Mouse (Mus musculus): Measurements from ENCODE around the gene Rps19.
A peak's percentile ranks its signal among the peaks of the same experiment; 100 is the strongest.
"Not testable (repeated sequence)": the region's sequence is repeated elsewhere in the genome, so short reads cannot be mapped to it uniquely, and the experiment has no call there.

Rps19 gene

DNA sequence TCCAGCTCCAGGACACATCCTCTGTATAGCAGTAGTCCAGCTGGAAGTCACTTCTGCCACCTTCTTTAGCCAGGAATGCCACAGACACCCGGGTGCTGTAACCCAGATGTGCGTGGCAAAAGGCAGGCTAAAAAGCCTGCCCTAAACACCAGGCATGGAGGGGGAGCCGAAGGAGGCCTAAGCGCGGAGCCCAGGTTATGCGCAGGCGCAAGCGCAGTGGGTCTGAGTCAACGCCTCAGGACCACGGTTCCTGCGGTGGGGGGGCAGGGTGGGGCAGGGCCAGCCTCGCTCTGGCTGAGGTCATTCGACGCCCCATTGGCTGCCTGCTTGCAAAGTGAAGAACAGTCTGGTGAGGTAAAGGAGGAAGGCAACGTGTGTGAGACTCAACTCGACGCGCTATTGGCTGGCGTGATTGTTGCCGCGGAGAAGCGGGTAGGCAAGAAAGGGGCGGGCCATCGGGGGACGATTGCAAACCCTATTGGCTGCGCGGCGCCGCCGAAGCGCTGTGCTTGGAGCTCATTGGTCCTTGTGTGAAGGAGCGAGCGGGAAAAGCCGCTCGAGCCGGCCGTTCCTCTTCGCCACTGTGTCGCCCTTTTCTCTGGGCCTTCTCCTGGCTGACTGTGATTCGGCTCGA lies 14.5 kb upstream of the Rps19 start, which contains the start of the genes Lypd4 and Dmrtc2:
TSS of gene Lypd4 (minus strand) at position 410 of the 634 bp plus-strand sequence.
TSS of gene Dmrtc2 (plus strand) at position 526 of the 634 bp plus-strand sequence.
- DNase-seq (ENCODE audit: extremely low spot score, low spot score): no peak

DNA sequence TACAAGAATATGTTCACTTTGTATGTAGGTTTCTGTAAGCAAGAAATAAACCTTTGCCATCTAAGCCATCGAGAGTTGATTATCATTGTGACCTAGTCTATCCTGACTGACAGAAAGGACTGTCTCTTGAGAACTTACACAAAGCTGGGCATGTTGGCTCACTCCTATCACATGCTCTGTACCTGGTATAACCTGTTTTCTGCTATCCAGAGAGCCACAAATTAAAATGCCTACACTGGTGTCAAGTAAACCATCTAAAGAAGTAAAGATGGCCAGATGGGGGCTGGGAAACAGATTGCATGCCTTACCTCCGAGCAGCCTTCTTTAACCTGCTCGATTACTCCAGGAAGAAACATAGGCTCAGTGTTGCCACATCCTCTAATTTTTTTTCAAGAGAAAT lies 6.6 kb upstream of the Rps19 start:
- DNase-seq (ENCODE audit: extremely low spot score, low spot score): no peak

DNA sequence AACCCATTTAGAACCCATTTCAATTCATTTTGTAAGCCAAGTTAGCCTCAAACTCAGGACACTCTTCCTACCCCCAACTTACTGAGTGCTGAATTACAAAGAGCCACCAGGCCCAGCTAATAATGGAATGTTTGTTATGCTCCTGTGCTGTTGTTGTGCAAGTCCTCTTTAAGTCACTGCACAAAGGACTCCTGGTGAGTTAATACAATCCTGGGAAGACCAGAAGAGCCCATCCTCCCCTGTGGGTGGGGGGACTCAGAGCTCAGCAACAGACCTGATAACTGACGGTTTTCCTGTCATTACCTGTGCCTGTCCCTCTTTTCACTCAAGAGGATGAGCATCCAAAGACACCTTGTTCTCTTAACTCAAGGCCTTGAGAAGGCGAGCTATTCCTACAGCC lies 4.6 kb upstream of the Rps19 start:
- no peak for DNase-seq (ENCODE audit: extremely low spot score, low spot score)

DNA sequence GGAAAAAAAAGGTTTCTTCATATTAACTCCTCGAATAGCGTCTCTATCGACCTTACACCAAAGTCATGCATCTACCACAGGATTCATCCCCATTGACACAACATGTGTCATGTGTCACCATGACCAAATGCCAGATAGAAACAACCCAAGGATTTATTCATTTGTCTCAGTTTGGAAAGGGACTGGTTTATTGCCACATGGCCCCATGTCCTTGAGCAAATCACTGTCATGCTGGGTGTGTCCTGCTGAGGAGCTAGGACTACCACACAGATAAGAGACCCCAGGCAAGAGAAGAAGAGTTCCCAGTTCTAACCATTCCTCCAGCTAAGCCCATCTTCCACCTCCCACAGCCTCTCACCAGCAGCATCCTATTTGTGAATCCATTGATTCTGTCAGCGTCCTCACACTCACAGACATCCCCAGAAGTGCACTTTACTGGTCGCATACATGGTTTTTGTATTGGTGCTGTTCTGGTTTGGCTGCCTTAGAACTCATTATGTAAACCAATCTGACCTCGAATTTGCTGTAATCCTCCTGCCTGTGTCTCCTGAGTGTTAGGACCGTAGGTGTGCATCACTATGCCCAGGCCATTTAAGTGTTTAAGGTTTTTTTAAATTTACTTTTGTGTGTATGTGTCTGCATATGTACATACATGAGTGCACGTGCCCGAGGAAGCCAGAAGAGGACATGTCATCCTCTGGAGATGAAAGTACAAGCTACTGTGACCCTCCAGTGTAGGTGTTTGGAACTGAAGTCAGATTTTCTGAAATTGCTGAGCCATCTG lies 1.6 kb upstream of the Rps19 start:
- no peak for DNase-seq (ENCODE audit: extremely low spot score, low spot score)

DNA sequence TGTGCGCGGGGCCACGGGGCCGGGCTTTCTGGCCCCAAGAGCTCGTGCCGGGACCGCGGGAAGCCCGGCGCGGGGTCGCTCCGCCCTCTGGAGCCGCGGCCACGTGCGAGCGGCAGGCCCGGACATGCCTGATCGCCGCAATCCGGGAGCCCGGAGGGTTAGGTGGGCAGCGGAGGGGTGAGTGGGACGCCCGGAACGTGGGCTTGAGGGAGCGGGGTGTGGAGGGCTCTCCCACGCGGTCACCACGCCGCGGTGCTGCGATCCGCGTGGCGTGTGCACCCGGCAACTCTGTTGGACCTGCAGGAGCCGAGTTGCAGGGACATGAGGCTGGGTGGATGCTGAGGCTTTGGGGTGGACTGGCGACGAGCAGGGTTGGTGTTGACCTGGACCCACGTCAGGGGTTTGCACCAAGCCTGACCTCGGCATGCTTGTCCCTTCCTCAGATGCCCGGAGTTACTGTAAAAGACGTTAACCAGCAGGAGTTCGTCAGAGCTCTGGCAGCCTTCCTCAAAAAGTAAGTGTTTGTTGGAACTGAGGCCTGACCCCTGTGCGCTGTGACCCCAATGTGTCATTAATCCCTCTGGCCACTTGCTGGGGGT lies 621 bp downstream of the Rps19 start:
- DNase-seq (ENCODE audit: extremely low spot score, low spot score): no peak

DNA sequence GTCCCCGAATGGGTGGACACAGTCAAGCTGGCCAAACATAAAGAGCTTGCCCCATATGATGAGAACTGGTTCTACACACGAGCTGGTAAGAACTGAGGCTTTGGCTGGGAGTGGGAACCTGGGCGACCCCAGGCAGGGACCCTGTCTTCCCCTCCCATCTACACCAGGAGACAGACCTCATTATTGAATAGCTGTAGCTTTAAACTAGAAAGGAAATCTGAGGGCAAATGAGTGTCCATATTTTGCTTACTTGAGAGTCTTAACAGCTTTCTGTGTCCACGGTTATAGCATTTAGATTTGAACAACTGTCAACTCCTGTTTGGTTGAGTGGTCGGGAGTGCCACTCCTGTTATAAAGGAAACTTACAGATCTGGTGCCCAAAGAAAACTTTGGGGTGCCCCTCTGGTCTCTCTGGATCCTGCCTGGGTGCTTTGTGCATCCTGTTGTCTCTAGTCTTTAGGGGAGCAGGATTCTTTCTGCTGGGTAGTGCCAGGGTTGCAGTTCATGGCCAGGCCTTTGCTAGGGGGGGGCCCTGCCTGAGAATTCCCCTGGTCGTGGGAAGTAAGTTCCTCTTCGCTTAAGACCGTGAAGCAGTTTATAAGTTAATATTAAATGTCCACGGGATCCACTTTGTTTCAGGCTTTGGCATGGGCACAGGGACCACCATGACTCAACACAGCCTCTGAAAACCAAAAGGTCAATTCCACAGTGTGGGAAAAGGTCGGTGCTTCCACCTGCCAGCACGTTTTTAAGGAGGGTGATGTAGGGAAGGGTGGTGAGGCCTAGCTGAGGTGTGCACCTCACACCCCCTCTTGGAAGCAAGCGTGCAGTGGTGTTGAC lies 1.5 kb downstream of the Rps19 start:
- DNase-seq (ENCODE audit: extremely low spot score, low spot score): no peak

DNA sequence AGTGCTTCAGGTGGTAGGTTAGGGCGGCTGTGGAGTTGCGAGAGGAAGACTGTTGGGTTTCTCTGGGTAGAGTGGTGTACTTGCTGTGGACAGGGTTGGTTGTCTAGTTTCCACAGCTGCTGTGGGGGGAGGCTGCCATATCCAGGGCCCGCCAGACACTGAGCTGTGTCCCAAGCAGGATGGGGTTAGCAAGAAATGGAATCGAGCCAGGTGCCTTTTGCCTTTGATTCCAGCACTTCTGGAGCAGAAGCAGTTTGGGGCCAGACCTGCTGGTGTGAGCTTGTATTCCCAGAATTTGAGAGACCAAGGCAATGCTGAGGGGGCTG lies 2.1 kb downstream of the Rps19 start:
- DNase-seq (ENCODE audit: extremely low spot score, low spot score): no peak

DNA sequence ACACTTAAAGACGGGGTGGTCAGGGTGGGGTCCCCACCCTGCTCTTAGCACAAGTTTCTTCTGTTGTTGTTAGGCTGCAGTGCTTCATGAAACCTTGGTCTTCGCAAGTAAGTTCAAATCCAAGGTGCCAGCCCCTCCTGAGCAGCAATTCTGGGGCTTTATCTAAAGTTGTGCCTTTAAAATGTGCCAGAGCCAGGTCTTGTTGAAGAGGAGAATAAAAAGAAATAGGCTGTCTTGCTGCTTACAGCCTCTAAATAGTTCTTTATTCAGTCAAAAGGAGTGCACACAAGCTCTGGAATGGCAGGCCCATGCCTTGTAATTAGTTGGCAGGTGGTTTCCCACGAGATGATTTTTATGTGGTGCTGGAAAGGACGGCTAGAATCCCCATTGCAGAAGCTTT lies 2.9 kb downstream of the Rps19 start:
- DNase-seq (ENCODE audit: extremely low spot score, low spot score): no peak

DNA sequence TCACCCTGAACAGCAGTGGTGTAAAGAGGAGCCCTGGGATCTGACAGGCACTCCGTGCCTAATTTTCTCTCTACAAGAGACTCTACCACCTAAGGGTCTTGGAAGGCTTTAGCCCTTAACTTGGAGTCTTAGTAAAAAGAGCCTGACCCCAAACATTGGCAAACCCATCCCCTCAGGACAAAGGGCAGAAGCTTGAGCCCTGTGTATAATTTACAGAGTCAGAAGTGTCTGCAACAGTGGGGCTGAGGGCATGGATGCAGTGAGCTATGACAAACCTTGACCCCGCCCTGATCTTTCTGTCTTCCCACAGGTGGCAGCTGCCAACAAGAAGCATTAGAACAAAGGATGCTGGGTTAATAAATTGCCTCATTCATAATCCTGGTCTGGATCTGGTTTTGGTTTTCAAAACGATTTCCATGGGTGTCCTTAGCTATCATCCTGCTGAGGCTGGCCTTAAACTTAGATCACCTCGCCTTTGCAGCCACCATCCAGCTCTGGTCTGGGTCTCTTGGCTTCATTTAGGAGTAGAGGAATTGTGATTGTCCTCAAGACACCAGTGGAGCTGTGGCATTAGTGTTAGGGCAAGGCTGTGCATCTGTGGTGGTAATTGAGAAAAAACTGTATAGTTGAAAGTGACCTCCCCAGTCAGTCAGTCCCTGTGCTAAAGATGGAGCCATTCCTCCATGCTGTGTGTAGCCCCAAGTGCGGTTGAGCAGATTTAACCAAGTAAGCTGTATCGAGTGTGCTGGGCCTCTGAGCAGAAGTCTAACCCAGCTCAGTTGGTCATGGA lies 5.5 kb downstream of the Rps19 start:
- DNase-seq (ENCODE audit: extremely low spot score, low spot score): no peak

DNA sequence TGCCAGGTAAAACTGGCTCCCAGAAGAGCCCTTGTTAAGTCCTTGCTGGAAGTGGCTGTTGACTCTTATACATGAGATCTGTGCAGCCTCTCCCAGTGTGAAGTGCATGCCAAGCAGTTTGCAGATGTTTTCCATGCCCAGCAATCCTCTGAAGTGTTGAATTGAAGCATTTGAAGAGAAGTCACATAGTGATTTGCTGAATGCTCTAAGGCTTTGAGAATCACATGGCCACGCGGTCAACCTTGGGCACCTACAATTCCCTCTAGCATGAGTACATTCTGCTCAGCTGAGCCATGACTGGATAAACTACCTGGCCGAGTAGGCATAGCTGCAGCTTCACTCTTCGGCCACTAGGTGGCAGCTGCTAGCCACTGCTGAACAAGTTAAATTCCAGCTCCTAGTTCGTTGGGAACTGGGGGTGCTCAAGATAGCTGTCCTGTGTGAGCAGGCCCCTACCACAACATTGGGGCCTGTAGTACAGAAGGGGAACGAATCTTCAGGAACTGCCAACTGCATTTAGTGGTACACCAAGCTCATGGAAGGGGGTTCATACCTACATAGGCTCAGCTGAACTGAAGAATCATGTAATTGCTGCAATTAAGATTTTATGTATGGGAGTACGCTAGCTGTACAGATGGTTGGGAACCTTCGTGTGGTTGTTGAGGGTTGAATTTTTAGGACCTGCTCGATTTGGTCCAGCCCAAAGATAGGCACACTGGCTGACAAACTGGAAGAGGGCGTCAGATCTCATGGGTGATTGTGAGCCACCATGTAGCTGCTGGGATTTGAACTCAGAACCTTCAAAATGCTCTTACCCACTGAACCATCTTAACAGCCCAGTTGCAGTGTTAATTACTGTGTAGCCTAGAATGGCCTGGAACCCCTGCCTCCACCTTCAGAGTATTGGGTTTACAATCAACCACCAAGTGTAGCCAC lies 6.4 kb downstream of the Rps19 start:
- DNase-seq (ENCODE audit: extremely low spot score, low spot score): peak; percentile 79

DNA sequence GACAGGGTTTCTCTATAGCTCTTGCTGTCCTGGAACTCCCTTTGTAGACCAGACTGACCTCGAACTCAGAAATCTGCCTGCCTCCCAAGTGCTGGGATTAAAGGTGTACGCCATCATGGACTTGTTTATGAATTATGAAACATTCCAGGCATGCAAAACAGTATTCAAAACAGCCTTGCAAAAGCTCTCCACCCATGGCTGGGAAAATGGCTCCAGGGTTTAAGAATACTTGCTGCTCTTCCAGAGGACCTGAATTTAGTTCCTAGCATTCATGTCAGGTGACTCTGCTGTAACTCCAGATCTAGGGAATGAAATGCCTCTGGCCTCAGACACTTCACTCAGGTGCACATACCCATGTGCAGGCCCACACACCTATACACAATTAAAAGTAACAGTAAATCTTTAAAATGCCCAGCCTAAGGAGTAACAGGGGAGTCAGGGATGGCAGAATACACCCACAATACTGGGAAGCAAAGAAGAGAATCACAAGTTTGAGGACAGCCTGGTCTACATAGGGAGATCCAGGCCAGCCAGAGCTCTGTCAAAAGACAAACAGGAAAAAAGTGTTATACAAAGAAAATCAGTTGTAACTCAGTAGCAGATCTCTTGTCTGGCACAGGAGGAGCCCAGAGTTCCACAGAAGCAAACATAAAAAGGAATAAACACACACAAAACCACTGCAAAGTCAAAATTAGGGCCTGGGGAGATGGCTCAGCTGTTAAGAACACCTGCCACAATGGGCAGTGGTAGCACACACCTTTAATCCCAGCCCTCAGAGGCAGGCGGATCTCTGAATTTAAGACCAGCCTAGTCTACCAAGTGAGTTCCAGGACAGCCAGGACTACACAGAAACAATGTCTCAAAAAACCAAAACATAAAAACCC lies 7.3 kb downstream of the Rps19 start:
- DNase-seq (ENCODE audit: extremely low spot score, low spot score): no peak

DNA sequence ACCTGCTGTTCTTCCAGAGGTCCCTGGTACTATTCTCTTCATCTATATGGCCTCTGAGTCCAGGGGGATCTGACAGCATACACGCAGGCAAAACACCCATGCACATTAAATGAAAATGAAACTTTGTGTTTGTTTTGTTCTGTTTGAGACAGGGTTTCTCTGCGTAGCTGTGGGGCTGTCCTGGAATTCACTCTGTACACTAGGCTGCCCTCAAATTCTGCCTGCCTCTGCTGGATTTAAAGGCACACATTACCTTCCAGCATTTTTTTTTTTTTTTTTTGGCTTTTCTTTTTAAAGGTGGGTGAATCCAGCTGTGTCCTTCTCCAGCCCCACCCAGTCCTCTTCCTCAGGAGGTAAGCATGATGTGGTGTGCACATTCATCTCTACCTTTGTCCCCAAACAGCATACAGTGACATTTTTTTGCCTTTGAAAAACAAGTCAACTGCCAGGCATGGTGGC lies 8.0 kb downstream of the Rps19 start:
- no peak for DNase-seq (ENCODE audit: extremely low spot score, low spot score)

DNA sequence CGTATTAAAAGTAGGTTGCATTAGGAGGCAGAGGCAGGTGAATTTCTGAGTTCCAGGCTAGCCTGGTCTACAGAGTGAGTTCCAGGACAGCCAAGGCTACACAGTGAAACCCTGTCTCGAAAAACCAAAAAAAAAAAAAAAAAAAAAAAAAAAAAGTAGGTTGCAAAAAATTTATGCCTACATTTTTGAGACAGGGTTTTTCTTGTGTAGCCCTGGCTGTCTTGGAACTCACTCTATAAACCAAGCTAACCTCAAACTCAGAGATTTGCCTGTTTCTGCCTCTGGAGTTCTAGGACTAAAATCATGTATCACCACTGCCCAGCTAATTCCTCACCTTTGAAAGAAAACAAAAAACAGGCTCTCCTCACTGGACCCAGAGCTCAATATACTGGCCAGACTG lies 11.6 kb downstream of the Rps19 start:
- not testable (repeated sequence) for DNase-seq (ENCODE audit: extremely low spot score, low spot score)

DNA sequence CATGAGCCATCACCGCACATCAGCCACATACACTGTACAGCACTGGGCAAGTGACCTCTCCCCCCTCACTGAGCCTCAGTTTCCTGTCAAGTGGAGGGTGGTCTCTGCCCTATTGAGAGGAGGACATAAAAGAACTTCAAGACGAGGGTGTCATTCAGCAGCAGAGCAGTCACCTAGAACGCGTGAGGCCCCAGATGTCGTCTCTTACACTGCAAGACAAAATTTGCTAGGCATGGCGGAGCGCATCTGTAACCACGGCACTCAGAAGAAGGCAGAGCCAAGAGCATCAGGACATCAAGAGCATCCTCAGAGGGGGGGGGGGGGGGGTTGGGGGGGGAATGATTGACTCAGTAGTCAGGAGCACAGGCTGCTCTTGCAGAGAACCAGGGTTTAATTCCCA lies 12.1 kb downstream of the Rps19 start:
- no peak for DNase-seq (ENCODE audit: extremely low spot score, low spot score)

DNA sequence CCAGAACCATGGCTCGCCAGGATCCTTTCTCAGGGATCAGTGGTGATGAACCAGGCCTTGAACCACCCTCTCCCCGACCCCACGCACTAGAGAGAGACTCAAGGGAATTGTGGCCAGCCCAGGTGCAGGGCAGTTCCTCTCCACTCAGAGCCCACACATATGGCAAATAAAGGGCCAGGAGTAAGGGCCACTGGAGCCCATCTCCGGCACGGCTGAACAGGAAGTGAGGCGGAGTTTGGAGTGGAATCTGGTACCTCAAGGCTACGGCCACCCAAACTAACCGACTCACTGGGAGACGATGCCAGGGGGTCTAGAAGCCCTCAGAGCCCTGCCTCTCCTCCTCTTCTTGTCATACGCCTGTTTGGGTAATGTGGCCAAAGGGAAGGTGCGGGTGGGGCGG lies 13.1 kb downstream of the Rps19 start, which contains the start of gene Cd79a:
TSS of gene Cd79a (plus strand) at position 158 of the 400 bp plus-strand sequence.
- no peak for DNase-seq (ENCODE audit: extremely low spot score, low spot score)

DNA sequence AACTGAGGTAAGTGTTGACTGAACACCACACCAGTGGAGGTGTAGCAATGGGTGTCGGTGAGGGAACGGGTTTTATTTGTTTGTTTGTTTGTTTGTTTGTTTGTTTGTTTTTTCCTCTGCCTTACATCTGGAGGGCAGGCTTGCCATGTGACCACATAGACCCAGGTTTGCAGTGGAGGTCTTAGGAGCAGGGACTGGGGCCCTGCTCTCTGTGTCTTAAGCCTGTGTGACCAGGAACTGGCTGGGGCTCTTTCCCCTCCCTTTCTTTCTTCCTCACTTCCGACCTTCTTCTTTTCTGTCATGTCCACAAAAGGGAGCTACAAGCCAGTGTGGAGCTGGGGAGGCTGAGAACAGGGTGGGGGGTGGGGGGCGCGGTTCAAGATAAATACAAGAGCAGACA lies 13.8 kb downstream of the Rps19 start:
- no peak for DNase-seq (ENCODE audit: extremely low spot score, low spot score)

DNA sequence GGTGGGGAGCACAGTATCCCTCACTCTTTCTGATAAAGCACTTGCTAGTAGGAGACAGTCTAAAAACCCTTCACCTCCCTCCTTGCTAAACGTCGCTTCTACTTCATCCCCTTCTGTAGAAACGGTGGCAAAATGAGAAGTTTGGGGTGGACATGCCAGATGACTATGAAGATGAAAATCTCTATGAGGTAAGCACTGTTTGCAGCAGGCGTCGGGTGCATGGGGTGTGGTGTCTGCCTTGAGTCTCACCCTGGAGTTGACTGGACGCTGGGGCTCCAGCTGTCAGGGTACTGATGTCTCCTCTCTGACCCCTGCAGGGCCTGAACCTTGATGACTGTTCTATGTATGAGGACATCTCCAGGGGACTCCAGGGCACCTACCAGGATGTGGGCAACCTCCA lies 16.9 kb downstream of the Rps19 start:
- no peak for DNase-seq (ENCODE audit: extremely low spot score, low spot score)

DNA sequence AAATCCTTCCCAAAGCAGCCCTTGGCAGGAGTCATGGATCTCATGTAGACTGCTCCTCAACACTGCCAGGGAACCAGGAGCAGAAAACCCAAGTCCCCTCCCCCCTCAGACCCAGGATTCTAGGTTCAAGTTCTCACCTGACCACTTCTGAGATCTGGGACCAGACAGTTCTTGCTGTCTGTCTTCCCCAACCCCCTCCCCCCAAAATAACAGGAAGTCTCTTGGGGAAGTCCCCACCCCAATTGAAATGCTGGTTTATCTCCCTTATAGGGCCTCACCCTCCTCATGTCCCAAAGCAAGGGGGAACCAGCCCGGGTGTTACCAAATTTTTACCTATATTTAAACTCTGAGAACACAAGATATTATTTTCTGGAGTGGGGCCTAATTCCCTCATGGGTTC lies 17.7 kb downstream of the Rps19 start:
- DNase-seq (ENCODE audit: extremely low spot score, low spot score): no peak

DNA sequence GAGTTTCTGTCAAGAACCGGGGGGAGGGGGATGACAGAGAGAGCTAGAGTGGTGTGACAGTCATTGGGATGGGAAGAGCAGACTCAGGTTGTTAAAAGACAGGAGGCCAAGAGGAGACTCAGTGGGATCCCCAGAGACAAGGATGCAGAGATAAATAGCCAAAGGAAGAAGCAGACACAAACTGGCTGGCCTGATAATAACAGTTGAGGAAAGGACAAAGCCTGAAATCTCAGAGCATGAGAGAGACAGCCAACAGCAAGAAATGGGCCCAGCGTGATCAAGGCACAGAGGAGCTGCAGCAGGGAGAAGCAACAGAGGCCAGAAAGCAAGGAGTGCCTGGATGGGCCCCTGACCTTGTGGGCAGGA lies 18.1 kb downstream of the Rps19 start:
- no peak for DNase-seq (ENCODE audit: extremely low spot score, low spot score)

Data from neural tube, embryonic 10.5 days (tissue).